Mouse (Mus musculus) lung, embryonic 14.5 days (tissue): ENCODE measurements around the gene Slc31a2. TPM values are rescaled to one million over a fixed set of nuclear protein-coding genes. Genes with fewer than 3 reads are reported as not detected.

Source experiments
- ATAC-seq: fragments of 200-750 bp; cut with Nextera tagmentation; 2 replicates; pipeline ENCODE4 v1.8.0; 2017; ENCODE audit warnings: mild to moderate bottlenecking, moderate TSS enrichment, moderate library complexity; ENCODE audit not compliant: insufficient read depth
- DNase-seq: peaks from one replicate; pipeline ENCODE4 v3.0.0-alpha.2; 2015
- H3K27ac ChIP-seq: fragments of 300-500 bp; sonication (generic); 2 replicates; pipeline ENCODE4 v1.5.1; 2014; ENCODE audit warnings: low read depth, mild to moderate bottlenecking, moderate library complexity
- H3K27me3 ChIP-seq: fragments of 300-500 bp; sonication (generic); 2 replicates; pipeline ENCODE4 v1.6.1; 2014; ENCODE audit warnings: low read length, control low read depth; ENCODE audit not compliant: insufficient read depth
- H3K36me3 ChIP-seq: fragments of 300-500 bp; sonication (generic); 2 replicates; pipeline ENCODE4 v1.6.1; 2014; ENCODE audit warnings: control low read depth; ENCODE audit not compliant: insufficient read depth
- H3K4me1 ChIP-seq: fragments of 300-500 bp; sonication (generic); 2 replicates; pipeline ENCODE4 v1.6.1; 2014; ENCODE audit warnings: antibody characterized with exemption, control low read depth; ENCODE audit not compliant: insufficient read depth
- H3K4me2 ChIP-seq: fragments of 300-500 bp; sonication (generic); 2 replicates; pipeline ENCODE4 v1.6.1; 2014; ENCODE audit warnings: mild to moderate bottlenecking
- H3K4me3 ChIP-seq: fragments of 300-500 bp; sonication (generic); 2 replicates; pipeline ENCODE4 v1.5.1; 2014; ENCODE audit warnings: low read depth, low read length
- H3K9ac ChIP-seq: fragments of 300-500 bp; sonication (generic); 2 replicates; pipeline ENCODE4 v1.6.1; 2014
- H3K9me3 ChIP-seq: fragments of 300-500 bp; sonication (generic); 2 replicates; pipeline ENCODE4 v1.6.1; 2016; ENCODE audit warnings: low read depth, low read length, control low read depth
- CTCF ChIP-seq: IDR thresholded peaks from 2 replicates; pipeline ENCODE4 v1.5.1; 2016; ENCODE audit warnings: antibody characterized with exemption, low read depth
- WGBS: fragments of 180-500 bp; shearing (Covaris S2); extraction: QIAGEN DNeasy Blood & Tissue Kit; methylation state at CpG from one replicate; pipeline ENCODE4 v1.1.7; 2014; 5-methylcytosine and 5-hydroxymethylcytosine counted together
- polyA plus RNA-seq: library from polyadenylated mRNA; unstranded; fragments of >200 nt; fragmentation: Nextera tagmentation; extraction: Ambion mirVana; gene quantifications from 2 replicates; pipeline ENCODE4 v1.2.1, GENCODE M21; 2014

Gene Slc31a2
- polyA plus RNA-seq, 1 experiment from 2014 or later = 14.7 TPM

DNA sequence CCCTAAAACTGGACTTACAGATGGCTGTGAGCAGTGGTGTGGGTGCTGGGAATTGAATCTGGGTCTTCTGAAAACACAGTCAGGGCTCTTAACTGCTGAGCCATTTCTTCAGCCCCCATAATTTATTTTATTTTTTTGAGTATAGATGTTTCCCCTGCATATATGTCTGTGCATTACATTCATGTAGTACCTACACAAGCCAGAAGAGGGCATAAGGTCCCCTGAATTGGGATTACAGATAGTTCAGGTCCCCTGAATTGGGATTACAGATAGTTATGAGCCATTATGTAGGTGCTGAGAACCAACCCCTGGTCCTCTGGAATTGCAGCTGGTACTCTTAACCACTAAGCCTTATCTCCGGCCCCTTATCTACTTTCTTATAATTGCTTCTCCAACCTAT lies 81.6 kb downstream of the Slc31a2 start:
- ATAC-seq (no peak), DNase-seq (peak; percentile 50)
- Histone ChIP-seq H3K36me3 (peaks cover 38% of the 10 kb centered on the region), H3K9ac (no peak overlapping the region), H3K4me1 (peaks cover 4% of the 10 kb centered on the region; the same call in 1 of the 2 replicates), H3K27ac (no peak overlapping the region), H3K27me3 (no peaks in the 10 kb centered on the region), H3K9me3 (no peaks in the 10 kb centered on the region), H3K4me3 (no peak overlapping the region), H3K4me2 (no peak overlapping the region)
- WGBS = 88% methylated on average over 1 of the region's 1 CpGs
- peak; percentile 39; the same call in 1 of the 2 replicates for TF ChIP-seq CTCF

DNA sequence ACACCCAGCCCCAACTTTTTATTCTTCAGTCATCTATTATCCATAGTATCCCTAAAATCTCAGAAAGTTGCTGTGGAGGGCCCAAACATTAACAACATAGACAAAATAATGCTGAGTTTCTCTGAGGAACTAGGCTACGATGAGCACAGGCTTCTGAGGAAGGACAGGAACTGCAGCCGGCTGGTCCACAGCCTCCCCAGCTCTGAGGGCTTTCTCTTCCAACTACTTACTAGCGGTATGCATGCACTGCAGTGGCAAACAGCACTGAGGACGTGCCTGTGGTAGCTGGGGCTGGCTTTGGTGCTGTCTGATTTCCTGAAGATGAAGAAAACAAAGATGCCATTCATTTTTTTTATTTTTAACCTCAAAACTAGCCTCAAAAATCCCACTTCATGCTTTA lies 83.5 kb downstream of the Slc31a2 start:
- WGBS = 76% methylated on average over 4 of the region's 4 CpGs
- no peak for TF ChIP-seq CTCF
- Histone ChIP-seq H3K4me1 (peaks cover 4% of the 10 kb centered on the region; the same call in 1 of the 2 replicates), H3K9ac (no peak overlapping the region), H3K36me3 (peaks cover 38% of the 10 kb centered on the region), H3K27me3 (no peaks in the 10 kb centered on the region), H3K9me3 (no peaks in the 10 kb centered on the region), H3K4me3 (no peak overlapping the region), H3K4me2 (no peak overlapping the region), H3K27ac (no peak overlapping the region)
- DNase-seq (no peak), ATAC-seq (no peak)

DNA sequence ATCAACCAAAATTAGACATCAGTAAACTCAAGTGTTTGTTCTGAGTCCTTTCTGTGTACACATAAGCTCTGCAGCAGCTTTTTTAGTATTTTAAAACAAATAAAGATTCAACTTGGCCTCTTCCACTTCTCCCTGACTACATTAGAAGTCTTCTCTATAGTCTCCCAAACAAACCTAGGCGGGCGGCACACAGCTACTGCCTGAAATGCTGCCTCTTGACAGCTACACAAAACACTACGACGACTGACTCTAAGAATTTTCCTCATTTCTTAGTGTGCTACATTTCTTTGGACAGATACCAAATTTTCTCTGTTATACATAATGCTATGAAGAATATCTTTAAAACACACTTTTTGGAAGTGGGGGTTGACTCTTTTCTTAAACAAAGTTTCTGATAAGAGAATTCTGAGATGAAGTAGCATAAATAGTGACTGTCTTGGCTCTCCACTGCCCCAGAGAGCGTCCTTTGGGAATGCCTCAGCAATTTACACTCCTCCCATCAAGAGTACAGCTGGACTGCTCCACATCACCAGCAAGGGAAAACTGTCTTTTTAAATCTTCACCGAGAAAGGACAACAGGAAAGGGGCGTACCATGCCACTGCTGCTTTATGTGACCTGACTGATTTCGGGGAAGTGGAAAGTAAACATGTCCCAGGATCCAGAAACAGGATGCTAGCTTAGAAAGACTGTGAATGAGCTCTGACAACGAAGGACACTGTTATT lies 85.4 kb downstream of the Slc31a2 start:
- ATAC-seq = peak; percentile 90
- H3K27ac ChIP-seq = peak overlapping the region; percentile 72
- 12% methylated on average over 9 of the region's 9 CpGs for WGBS
- TF ChIP-seq CTCF = no peak
- peak; percentile 76 for DNase-seq
- H3K27me3 ChIP-seq = no peaks in the 10 kb centered on the region
- H3K4me1 ChIP-seq = peaks cover 4% of the 10 kb centered on the region; the same call in 1 of the 2 replicates
- H3K4me2 ChIP-seq = peak overlapping the region; percentile 27; the same call in 1 of the 2 replicates
- H3K9ac ChIP-seq = no peak overlapping the region
- H3K9me3 ChIP-seq = no peaks in the 10 kb centered on the region
- H3K36me3 ChIP-seq = peaks cover 41% of the 10 kb centered on the region
- H3K4me3 ChIP-seq = no peak overlapping the region

Other genes with a start within 250 kb of the Slc31a2 start
- not detected in 2 replicates for gene Mup20, start 208.4 kb upstream of the Slc31a2 start, polyA plus RNA-seq
- gene Mup3, start 175.2 kb upstream of the Slc31a2 start, polyA plus RNA-seq = not detected in 2 replicates
- not detected in 2 replicates for gene Mup21, start 111.7 kb upstream of the Slc31a2 start, polyA plus RNA-seq
- gene Zfp37, start 31.5 kb upstream of the Slc31a2 start, polyA plus RNA-seq = 12.7 and 13.3 TPM in 2 replicates
- 24.6 and 26.6 TPM in 2 replicates for gene Fkbp15, start 98.0 kb downstream of the Slc31a2 start, polyA plus RNA-seq
- gene Slc31a1, start 98.2 kb downstream of the Slc31a2 start, polyA plus RNA-seq = 44.4 and 50.8 TPM in 2 replicates
- 175 and 180 TPM in 2 replicates for gene Cdc26, start 146.1 kb downstream of the Slc31a2 start, polyA plus RNA-seq
- gene Prpf4, start 146.2 kb downstream of the Slc31a2 start, polyA plus RNA-seq = 29.3 and 32.9 TPM in 2 replicates
- gene Rnf183, start 172.7 kb downstream of the Slc31a2 start, polyA plus RNA-seq = not detected in 2 replicates
- gene Wdr31, start 208.3 kb downstream of the Slc31a2 start, polyA plus RNA-seq = 9.5 and 11.3 TPM in 2 replicates
- 30.5 and 31.0 TPM in 2 replicates for gene Bspry, start 217.5 kb downstream of the Slc31a2 start, polyA plus RNA-seq
- 16.6 and 17.7 TPM in 2 replicates for gene Hdhd3, start 240.9 kb downstream of the Slc31a2 start, polyA plus RNA-seq